Mouse (Mus musculus): ENCODE measurements at regions not wholly inside any gene's neighbourhood (a gene's known extent, or its start where the extent isn't known, plus 50 kb on each side); places are given as distances from the start of the nearest gene placed in this dataset.

DNA sequence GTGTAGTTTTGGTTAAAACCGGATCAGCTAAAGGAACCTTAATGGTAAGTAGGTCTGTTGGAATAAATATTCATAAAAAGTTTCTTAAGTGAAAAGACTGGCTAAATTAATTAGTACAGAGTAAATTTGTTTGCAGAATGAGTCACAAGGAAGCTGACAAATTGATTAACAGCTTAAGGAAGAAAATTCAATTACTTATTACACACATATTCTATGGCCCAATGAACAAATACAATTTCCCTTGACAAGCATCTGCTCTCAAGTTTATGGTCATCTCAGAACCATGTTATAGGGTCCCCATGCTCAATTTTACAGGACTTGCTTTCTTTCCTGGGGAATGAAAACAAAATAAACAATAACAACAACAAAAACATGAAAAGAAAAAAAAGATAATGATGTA is 231.4 kb upstream of the Frg1 start:
- DNase-seq (ENCODE audit: low read depth, low spot score) = no peak

DNA sequence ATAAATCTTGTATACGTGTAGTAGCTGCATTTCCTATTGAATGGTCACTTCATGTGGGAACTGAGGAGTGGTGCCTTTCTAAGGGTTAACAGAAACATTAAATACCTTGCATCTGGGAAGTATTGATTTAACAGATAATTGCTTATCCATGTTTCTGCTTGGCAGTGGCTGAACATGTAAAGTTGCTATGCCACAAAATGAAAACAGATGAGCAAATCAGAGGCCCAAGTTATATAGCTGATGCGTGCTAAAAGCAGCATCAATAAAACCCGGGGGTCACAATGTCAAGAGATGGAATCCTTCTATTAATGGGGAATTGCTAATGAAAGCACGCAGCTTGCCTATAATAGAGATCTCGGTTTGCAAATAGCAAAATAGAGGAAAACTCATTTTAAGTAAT is 227.8 kb upstream of the Frg1 start:
- DNase-seq (ENCODE audit: low read depth, low spot score) = peak; percentile 49

DNA sequence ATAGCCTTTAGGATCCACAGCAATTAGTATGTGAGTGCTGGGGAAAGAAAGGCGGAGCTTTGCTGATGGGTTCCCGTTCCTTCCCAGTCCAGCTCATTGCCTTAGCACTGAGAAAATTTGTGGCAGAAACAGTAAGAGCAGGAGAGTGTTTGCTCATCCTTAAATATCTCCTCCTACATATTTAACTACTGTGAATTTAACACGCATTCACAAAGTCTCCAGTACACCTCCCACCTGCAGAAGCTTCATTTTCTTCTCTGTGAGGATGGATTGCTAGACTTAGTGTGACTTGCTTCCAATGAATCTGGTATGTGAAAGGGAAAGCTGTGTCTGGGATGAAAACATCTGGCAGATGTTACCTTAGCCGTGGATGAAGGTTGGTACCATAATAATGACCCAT is 207.0 kb upstream of the Frg1 start:
- DNase-seq (ENCODE audit: low read depth, low spot score) = no peak

DNA sequence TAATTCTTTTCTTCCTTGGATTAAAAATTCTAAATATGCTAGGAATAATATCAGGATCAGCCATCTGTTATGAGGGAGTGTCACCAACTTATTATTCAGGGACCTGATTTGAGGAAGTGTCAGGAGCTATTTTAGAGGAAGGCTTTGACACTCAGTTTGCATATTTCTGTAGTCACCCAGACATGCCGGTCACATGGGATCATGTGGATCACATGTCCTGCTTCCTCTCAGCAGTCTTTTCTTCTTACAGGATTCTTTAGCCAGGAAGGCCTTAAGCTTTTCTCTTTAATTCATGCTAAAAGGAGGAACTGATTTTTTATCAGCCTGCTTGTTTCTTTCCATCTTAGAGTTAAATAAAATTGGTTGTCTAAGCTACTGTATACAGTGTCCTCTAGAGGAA is 183.4 kb upstream of the Frg1 start:
- DNase-seq (ENCODE audit: low read depth, low spot score) = no peak

DNA sequence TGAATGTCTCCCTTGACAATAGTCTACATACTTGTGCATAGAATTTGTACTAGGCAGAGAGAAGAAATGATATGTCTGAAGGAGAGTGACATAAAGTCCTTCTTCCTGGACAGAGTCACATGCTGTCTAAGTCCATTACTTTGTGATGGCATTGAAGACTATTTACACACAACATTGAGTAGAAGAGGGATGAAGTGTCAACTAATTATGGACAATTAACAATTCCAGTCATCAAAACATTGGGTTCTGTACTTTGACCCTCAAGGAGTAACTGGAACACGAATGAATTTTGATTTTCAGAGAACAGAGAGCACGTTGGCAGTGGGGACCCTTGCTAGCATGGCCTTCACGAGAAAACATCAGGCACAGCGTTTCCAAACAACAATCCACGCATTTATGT is 177.6 kb upstream of the Frg1 start:
- no peak for DNase-seq (ENCODE audit: low read depth, low spot score)

DNA sequence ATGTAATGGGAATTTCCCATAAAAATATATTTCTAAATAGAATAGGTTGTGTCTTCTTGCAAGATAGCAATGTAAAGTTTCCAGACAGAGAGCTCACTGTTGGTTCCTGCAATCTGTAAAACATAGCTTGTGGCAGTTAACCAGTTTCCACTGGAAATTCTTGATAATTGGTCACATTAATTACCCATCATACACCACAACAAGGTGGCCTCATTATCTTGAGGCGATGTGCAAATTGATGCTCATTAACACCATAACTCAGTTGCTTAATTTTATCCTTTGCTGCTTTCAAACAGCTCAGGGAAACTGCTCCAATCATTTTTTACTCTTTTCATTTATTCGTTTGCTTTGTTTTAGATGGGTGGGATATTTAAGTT is 176.8 kb upstream of the Frg1 start:
- DNase-seq (ENCODE audit: low read depth, low spot score) = no peak

DNA sequence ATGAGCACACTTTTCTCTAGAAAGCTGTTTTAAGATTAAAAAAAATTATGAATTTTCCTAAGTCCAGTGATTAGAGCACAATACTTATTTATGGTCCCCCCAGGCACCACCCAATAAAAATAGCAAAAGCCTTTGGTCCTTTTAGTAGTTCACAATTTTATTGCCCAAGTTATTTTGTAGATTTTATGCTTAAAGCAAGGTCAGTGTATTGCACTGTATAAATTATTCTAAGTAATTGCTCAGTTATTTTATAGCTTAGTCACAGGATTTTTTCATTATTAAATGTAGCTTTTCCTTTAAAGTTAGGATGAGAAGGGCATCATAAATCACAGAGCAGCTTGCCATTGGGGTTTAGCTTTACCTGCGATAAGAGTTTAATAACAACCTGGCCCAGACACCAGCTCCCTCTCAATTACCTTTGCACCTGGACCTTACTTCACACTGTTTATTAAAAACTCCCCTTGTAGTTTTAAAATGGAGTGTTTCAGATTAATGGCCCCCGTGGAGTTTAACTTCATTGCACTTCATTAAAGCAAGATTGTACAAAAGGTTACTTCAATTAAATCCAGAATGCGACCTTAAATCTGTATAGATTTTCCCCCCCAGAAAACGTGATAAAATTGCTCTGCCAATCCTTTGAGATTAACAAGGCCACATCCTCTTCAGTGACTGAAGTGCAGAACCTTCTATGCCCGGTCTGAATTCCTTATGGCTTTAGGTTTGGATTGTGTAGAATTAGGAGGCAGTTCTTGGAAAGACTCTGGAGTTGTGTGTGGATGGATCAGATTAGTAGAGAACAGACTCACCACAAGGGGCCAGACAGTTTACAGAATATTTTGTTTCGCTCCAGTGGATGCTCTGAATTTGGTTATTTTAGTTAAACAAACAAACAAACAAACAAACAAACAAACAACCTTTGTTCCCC is 176.1 kb upstream of the Frg1 start:
- peak; percentile 76 for DNase-seq (ENCODE audit: low read depth, low spot score)

DNA sequence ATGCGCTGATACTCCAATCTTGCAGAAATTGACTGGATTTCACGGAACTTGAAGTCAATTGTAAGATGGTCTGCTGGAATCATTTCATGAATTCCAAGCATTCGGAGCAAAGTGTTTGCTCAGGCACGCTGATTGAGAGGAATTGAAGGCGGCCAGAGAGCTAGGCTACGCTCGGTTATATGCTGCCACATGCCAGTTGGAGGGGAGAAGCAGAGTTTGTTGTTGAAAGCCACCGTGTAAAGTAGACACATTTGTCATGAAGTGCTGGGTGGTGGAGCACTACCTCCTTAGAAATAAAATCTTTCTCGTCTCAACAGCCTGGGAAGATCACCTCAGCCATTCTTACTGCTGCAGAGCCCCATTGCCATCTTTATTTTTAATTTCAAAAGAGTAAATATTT is 175.3 kb upstream of the Frg1 start:
- peak; percentile 51 for DNase-seq (ENCODE audit: low read depth, low spot score)

DNA sequence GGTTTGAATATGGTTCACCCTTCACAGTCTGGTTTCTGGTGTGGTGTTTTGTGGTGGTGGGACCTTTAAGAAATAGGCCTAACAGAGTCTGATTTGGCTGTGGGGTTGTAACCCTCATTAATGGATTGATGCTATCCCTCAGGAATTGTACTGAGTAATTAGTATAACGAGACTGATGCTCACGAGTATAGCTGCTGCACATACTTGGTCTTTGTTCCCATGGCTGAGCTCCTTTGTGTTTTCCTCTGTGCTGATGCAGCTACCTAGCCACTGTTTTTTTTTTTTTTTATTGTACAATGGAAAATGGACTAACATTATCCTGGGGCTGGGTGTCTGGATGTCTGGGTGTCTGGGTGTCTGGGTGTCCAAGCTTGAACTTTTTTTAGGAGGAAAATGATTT is 171.3 kb upstream of the Frg1 start:
- no peak for DNase-seq (ENCODE audit: low read depth, low spot score)

DNA sequence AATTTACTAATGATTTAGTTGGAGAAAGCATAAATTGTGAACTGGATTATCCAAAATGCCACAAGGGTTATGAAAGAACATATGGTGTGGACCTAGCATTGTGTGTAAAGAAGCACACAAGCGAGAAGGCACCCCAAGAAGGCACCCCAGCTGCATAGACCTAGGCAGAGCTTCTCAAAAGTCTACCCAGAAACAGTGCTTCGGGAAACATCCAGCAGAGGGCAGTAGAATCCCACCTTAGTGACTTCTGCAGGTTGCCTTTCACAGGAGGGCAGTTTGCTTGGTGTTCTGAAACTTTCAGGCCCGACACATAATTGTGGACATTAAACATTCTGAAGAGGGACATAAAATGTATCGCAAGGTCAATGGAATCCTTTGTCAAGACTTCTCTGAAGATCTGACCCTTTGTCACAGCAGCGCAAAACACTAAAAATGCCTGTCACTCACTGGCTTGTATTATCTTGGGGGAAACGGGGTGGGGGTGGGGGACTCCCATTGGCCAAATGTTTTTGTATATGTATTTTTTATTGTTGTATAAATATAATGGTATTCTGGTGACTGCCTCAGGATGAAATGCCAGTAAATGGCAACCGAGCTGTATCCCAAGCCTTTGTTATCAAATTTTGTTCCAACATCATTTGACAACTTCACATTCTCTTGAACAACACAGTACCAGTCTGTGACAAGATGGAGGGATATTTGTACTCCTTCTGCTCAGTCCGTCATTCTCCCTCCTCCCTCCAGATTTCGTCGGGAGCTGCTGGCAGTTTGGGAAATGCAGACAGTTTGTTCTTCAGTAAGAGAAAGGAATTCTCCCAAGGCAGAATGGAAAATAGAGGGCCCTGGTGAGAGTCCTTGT is 156.4 kb upstream of the Frg1 start:
- DNase-seq (ENCODE audit: low read depth, low spot score) = peak; percentile 92

DNA sequence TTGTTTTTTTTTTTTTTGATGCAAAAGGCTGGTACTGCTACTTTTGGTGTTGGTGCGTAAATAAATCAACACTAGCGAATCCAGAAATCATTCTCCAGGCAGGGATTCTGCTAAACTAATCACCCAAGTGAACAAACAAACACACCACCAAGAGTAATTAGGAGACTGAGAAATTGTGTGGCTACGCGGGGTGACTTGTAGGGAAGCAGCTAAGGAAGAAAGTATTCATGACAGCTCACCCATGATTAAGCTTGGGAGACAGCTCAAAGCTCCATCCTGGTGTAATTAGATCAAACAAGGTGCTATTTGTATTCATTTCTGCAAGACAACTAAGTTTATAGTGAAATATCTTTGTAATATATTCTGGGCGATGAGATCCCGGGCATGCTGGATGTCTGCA is 153.7 kb upstream of the Frg1 start:
- DNase-seq (ENCODE audit: low read depth, low spot score) = no peak

DNA sequence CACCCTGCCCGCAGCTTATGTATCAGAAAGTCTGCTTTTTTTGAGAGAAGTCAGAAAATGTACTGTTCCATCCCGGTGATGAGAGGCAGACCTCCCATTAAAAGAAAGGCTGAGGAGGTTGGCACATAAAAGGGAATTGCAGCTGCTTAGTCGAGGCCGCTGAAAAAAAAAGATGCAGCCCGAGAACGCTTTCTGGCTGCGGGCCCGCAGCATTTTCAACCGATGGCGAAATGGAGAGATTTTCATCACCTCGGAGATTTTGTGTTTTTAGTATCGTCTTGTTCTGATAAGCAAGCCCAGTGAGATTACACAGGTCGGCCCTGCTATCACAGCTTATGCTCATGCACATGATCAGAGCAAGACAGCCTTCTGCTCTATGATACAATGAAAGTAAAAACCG is 145.1 kb upstream of the Frg1 start:
- peak; percentile 29 for DNase-seq (ENCODE audit: low read depth, low spot score)

DNA sequence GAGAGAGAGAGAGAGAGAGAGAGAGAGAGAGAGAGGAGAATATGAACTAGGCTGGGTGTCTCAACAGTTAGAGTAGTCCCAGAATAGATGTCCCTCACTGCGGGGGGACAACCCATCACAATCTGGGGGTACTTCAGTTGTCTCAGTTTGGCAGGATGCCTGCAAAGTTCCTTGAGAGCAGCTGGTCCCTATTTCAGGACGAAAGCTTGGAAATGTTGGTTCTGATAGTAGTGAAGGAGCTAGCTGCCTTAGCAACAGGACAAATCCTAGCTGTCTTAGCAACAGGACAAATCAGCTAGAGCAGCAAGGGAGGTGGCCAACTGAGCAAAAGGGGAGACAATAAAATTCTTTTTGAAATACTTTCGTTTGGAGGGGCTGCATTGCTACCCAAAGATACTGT is 139.9 kb upstream of the Frg1 start:
- DNase-seq (ENCODE audit: low read depth, low spot score) = no peak

DNA sequence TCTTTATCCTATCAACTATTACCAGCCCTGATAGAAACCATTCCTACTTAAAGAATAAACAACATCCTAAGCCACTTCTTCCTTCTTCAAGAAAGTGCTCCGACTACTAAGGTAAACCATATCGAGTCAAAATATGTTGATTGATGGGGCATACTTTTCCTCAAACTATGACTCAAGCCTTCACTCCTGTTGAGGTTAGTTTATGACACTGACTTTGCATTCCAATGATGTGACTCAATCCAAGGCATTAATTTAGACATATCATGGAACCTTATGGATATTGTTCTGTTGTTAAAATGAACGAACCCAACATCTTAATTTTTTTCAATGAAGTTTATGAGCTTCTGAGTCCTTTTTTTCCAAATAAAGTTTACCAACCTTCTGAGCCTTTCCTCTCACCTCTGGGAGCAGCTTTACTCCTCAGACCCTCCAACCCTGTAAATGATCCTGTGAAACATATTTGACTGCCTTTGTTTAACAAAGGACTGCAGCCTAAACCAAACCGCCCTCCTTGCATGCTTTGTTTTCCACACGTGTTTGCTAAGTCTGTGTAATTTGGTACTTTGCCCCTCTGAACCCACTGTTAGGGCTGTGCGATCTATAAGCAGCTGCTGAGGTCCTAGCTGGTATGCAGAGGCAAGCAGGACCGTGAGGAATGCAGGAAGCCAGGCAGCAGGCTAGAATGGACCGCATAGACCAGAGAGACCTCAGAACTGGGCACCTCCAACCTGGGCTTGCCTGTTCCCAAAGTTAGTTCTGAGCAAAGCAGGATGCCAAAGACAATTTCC is 136.1 kb upstream of the Frg1 start:
- DNase-seq (ENCODE audit: low read depth, low spot score) = no peak

DNA sequence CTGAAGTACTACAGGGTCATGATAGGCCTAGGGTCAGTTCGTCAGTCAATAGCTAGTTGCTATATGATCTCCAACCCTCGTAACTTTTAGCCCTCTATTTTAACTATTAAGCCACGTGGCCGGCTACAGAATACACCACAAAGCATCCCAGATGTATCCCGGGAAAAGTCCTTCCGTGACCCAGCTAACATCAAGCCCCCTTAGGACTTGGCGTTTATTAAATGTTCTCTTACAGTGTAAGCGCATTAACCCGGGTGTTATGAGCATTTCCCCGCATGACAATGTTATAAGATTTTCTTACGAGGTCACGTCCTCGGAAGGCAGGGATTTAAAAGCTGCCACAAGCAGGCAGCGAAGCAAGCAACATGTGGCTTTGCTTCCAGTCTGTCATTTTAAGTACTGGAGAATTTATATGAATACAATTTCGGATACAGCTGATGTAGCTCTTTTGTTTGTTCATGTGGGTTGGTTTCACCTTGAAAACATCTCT is 135.1 kb upstream of the Frg1 start:
- peak; percentile 60 for DNase-seq (ENCODE audit: low read depth, low spot score)

DNA sequence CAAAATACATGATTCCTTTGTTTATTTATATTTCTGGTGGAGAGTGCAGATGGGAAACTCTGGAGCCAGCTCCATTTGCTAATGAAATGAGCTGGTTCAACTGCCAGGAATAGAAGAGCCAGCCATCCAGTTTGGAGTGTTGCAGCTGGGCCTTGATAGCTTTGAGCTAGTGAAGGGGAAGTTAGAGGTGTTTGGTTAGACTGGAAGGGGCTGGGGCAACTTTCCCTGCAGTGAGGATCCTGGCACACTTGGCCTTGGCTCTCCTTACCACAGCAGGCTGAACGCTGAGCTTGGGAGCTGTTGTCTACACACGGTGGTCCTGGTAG is 133.2 kb upstream of the Frg1 start:
- no peak for DNase-seq (ENCODE audit: low read depth, low spot score)

DNA sequence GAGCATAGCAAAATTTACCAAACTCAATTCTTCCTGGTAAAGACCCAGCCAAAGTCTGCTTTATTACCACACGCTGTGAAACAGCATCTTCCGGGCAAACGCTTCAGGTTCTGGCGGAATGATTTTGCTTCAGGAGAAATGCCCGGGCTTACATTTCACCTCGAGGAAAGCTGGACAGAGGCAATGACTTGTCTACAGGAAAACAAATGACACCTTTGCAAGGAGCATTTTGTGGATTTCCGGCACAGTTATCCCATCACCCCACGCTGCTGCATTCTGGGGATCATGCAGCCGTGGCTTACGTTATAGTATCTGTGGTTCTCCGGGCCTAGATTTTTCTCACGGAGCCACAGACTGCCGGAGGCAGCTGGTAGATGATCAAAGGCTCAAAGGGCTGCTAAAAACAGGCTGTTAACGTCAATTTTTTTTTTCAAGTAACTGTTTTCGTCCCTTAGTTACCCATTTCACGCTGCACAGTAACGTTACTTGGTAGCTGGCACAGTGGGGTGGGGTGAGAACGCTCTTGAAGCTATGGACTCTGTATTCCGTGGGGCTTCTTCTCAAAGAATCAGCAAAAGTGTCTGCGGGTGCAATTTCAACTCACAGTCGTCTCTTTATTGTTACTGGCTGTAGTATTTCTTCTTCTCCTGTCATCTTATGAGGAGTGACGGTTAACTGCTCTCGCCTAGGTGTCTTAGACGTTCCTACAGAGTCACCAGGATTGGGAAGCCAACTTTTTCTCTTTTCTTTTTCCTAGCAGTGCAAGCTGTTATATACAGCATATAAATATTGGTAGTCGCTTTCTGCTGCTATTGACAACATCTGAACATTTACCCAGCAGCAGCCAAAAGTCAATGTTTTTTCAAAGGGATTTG is 132.6 kb upstream of the Frg1 start:
- no peak for DNase-seq (ENCODE audit: low read depth, low spot score)

DNA sequence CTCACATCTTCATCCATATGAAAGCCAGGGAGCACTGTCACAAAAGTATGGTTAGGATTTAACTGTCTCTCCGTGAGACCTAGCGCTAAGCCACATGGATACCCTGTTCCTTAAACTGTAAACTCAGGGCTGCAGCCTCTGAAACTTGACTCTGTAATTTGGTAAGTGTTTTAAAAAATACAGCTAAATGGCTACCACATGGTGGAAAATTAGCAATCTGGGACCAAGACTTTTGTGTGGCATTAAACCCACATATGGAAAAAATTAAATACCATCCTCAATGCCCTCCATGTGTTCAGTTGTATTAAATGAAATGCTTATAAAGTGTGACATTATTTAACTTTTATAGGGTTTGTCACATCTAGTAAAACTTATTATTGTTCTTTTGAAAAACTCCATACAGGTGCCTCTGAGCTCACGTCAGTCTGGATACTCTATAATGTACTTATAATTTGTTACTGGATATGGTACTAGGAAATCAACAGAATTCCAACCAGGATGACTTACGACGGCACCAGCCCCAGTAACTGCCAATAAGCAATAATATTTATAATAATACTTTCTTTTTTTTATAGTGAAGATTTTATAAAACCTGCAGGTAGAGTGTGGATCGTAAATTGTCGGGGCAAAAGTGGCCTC is 131.0 kb upstream of the Frg1 start:
- DNase-seq (ENCODE audit: low read depth, low spot score) = peak; percentile 87

DNA sequence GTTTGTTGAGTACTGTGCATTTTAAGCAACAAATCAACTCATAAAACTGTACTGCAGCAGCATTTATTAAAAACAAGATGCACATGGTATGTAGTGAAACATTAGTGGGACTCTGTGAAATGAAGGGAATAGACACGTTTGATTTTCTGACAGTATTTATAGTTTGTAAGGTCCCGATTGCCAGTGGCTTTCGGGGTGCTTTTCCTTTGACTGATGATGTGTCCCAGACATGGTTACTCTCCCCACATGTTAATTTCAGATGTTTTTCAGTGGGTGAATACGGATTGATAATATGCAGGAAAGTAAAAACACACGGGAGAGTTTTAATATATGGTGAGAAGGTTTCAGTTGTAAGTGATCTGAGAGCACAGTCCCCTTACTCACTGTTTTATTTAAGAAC is 115.3 kb upstream of the Frg1 start:
- peak; percentile 68 for DNase-seq (ENCODE audit: low read depth, low spot score)

DNA sequence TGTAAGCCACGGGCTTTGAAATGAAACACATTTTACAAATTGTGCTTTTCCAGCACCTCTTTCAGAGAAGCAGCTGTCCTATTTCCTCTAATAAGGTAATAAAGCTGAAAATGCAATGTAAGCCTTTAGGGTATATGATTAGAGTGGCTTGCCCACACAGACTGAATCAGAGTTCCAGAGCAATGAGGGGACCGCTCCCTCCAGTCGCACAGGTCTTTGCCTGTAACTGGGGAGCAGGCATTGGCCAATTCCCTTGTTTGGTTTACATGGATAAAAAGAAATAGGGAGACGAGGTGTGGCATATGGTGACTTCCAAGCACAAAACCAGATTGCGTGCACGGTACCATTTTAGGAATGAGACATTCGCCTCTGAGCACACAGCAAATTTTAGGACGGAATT is 112.7 kb upstream of the Frg1 start:
- no peak for DNase-seq (ENCODE audit: low read depth, low spot score)

DNA sequence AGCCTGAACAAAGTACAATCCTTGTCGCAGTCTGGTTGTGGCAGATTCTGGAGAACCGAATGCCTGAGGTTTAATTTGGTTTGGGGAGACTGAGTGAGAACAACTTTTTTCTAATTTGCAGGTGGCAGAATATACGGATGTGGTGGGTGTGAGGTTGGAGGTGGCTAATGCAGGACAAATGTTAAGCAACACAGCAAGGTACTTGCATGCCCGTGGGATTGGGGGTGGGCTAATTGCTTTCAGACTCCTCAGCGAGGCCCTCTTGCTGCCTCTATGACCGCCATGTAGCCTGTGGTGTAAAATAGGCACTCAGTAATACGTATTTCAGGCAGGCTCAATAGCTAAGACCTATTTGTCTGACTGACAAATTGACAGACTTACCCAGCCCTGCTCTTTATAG is 109.4 kb upstream of the Frg1 start:
- DNase-seq (ENCODE audit: low read depth, low spot score) = peak; percentile 35
